Mouse (Mus musculus) midbrain, postnatal 0 days (tissue): ENCODE results near the gene Smap2. TPM values are rescaled to one million over a fixed set of nuclear protein-coding genes. Genes with fewer than 3 reads are reported as not detected.

Source experiments
- ATAC-seq: fragments of 200-750 bp; cut with Nextera tagmentation; 2 replicates; pipeline ENCODE4 v1.8.0; 2017; ENCODE audit warnings: moderate number of reproducible peaks, mild to moderate bottlenecking, moderate TSS enrichment, moderate library complexity; ENCODE audit not compliant: low FRiP score
- DNase-seq: peaks from one replicate; pipeline ENCODE4 v3.0.0-alpha.2; 2015; ENCODE audit warnings: low spot score
- H3K27ac ChIP-seq: fragments of 300-500 bp; sonication (generic); 2 replicates; pipeline ENCODE4 v1.5.1; 2014; ENCODE audit warnings: low read depth, mild to moderate bottlenecking, low read length, mixed read lengths
- H3K27me3 ChIP-seq: fragments of 300-500 bp; sonication (generic); 2 replicates; pipeline ENCODE4 v1.6.1; 2014; ENCODE audit warnings: low read length, control low read depth, mixed read lengths; ENCODE audit not compliant: insufficient read depth
- H3K36me3 ChIP-seq: fragments of 300-500 bp; sonication (generic); 2 replicates; pipeline ENCODE4 v1.6.1; 2014; ENCODE audit warnings: low read length, control low read depth, mixed read lengths; ENCODE audit not compliant: insufficient read depth
- H3K4me1 ChIP-seq: fragments of 300-500 bp; sonication (generic); 2 replicates; pipeline ENCODE4 v1.6.1; 2014; ENCODE audit warnings: mild to moderate bottlenecking, control low read depth, antibody characterized with exemption, low read length, mixed read lengths; ENCODE audit not compliant: insufficient read depth
- H3K4me2 ChIP-seq: fragments of 300-500 bp; sonication (generic); 2 replicates; pipeline ENCODE4 v1.6.1; 2014; ENCODE audit warnings: low read depth, mild to moderate bottlenecking, low read length, mixed read lengths; ENCODE audit not compliant: poor library complexity, severe bottlenecking
- H3K4me3 ChIP-seq: fragments of 300-500 bp; sonication (generic); 2 replicates; pipeline ENCODE4 v1.5.1; 2014; ENCODE audit warnings: low read depth, mild to moderate bottlenecking, low read length, moderate library complexity
- H3K9ac ChIP-seq: fragments of 300-500 bp; sonication (generic); replicated peaks from 2 replicates; pipeline ENCODE4 v1.6.1; 2014; ENCODE audit warnings: mild to moderate bottlenecking, low read length, moderate library complexity, mixed read lengths; ENCODE audit not compliant: poor library complexity, severe bottlenecking
- H3K9me3 ChIP-seq: fragments of 300-500 bp; sonication (generic); 2 replicates; pipeline ENCODE4 v1.6.1; 2016; ENCODE audit warnings: low read length, control low read depth
- CTCF ChIP-seq: IDR thresholded peaks from 2 replicates; pipeline ENCODE4 v1.5.1; 2016; ENCODE audit warnings: antibody characterized with exemption, mild to moderate bottlenecking
- WGBS: fragments of 180-500 bp; shearing (Covaris S2); extraction: QIAGEN DNeasy Blood & Tissue Kit; methylation state at CpG from one replicate; pipeline ENCODE4 v1.1.7; 2014; 5-methylcytosine and 5-hydroxymethylcytosine counted together
- polyA plus RNA-seq: library from polyadenylated mRNA; unstranded; fragments of >200 nt; fragmentation: Nextera tagmentation; extraction: Ambion mirVana; gene quantifications from 2 replicates; pipeline ENCODE4 v1.2.1, GENCODE M21; 2015
- total RNA-seq: library from RNA; depleted of rRNA; stranded (reverse); fragments of >200 nt; gene quantifications from 2 replicates; pipeline ENCODE4 v1.2.3, GENCODE M21; 2014

The Smap2 gene
- total and polyA plus RNA-seq, 2 experiments from 2014 or later: 45.5 to 91.6 TPM

GRCm38 (mm10) chr4:121002400-121003171 is 14.5 kb downstream of the Smap2 start:
- H3K4me3 ChIP-seq: no peak overlapping the region
- 8% methylated on average over 8 of the region's 8 CpGs for WGBS
- DNase-seq: peak; percentile 40
- H3K27ac ChIP-seq: peak overlapping the region; percentile 80
- peak overlapping the region; percentile 30 for H3K4me2 ChIP-seq
- no peaks in the 10 kb centered on the region for H3K9me3 ChIP-seq
- peaks cover 10% of the 10 kb centered on the region for H3K4me1 ChIP-seq
- H3K36me3 ChIP-seq: no peaks in the 10 kb centered on the region
- no peak for TF ChIP-seq CTCF
- H3K27me3 ChIP-seq: no peaks in the 10 kb centered on the region
- H3K9ac ChIP-seq: peak overlapping the region; percentile 29; the same call in 1 of the 2 replicates
- 0 out of 2 replicates have a peak, but pooled peaks have one; percentile 59 for ATAC-seq

- H3K4me1 ChIP-seq: peaks cover 10% of the 10 kb centered on the region
- 71% methylated on average over 1 of the region's 1 CpGs for WGBS
- ATAC-seq: no peak
- no peak overlapping the region for H3K9ac ChIP-seq
- H3K9me3 ChIP-seq: no peaks in the 10 kb centered on the region
- peak overlapping the region; percentile 80 for H3K27ac ChIP-seq
- H3K4me3 ChIP-seq: no peak overlapping the region
- no peak overlapping the region for H3K4me2 ChIP-seq
- TF ChIP-seq CTCF: no peak
- no peak for DNase-seq
- no peaks in the 10 kb centered on the region for H3K36me3 ChIP-seq
- no peaks in the 10 kb centered on the region for H3K27me3 ChIP-seq
These were observed 15.4 kb downstream of the Smap2 start for GRCm38 (mm10) chr4:121001659-121002058.

- Histone ChIP-seq H3K4me2 (no peak overlapping the region), H3K27ac (no peak overlapping the region), H3K36me3 (no peaks in the 10 kb centered on the region), H3K9me3 (no peaks in the 10 kb centered on the region), H3K27me3 (no peaks in the 10 kb centered on the region), H3K9ac (no peak overlapping the region), H3K4me1 (peaks cover 10% of the 10 kb centered on the region), H3K4me3 (no peak overlapping the region)
- 92% methylated on average over 2 of the region's 2 CpGs for WGBS
- ATAC-seq (no peak), DNase-seq (no peak)
- 0 out of 2 replicates have a peak, but pooled peaks have one; percentile 13 for TF ChIP-seq CTCF
These were observed 16.0 kb downstream of the Smap2 start for GRCm38 (mm10) chr4:121001042-121001441.

GRCm38 (mm10) chr4:120995911-120996310 is 21.1 kb downstream of the Smap2 start:
- Histone ChIP-seq H3K9ac (no peak overlapping the region), H3K36me3 (no peaks in the 10 kb centered on the region), H3K27me3 (no peaks in the 10 kb centered on the region), H3K4me3 (no peak overlapping the region), H3K9me3 (no peaks in the 10 kb centered on the region), H3K4me2 (no peak overlapping the region), H3K27ac (no peak overlapping the region), H3K4me1 (no peaks in the 10 kb centered on the region)
- whole genome bisulfite sequencing: 67% methylated on average over 1 of the region's 1 CpGs
- ATAC-seq: no peak
- no peak for TF ChIP-seq CTCF
- no peak for DNase-seq

- no peak overlapping the region for H3K27ac ChIP-seq
- H3K9me3 ChIP-seq: no peaks in the 10 kb centered on the region
- H3K9ac ChIP-seq: no peak overlapping the region
- TF ChIP-seq CTCF: no peak
- no peaks in the 10 kb centered on the region for H3K4me1 ChIP-seq
- H3K36me3 ChIP-seq: no peaks in the 10 kb centered on the region
- 80% methylated on average over 1 of the region's 1 CpGs for WGBS
- ATAC-seq (no peak), DNase-seq (no peak)
- H3K4me3 ChIP-seq: no peak overlapping the region
- H3K4me2 ChIP-seq: no peak overlapping the region
- no peaks in the 10 kb centered on the region for H3K27me3 ChIP-seq
These were observed 24.0 kb downstream of the Smap2 start for GRCm38 (mm10) chr4:120993025-120993424.

- no peak for DNase-seq
- Histone ChIP-seq H3K4me1 (no peaks in the 10 kb centered on the region), H3K9ac (no peak overlapping the region), H3K27ac (no peak overlapping the region), H3K9me3 (no peaks in the 10 kb centered on the region), H3K4me3 (no peak overlapping the region), H3K27me3 (no peaks in the 10 kb centered on the region), H3K4me2 (no peak overlapping the region), H3K36me3 (no peaks in the 10 kb centered on the region)
- TF ChIP-seq CTCF: no peak
- ATAC-seq: no peak
- 20% methylated on average over 2 of the region's 2 CpGs for WGBS
These were observed 24.8 kb downstream of the Smap2 start for GRCm38 (mm10) chr4:120992284-120992683.
